Mouse (Mus musculus) right cerebral cortex, adult 18-20 months (tissue): Measurements from ENCODE around the gene Nudt9.

Experiments used
- DNase-seq: peaks from one replicate; pipeline ENCODE4 v3.0.0; 2022; ENCODE audit warnings: mixed read lengths

The Nudt9 gene

DNA sequence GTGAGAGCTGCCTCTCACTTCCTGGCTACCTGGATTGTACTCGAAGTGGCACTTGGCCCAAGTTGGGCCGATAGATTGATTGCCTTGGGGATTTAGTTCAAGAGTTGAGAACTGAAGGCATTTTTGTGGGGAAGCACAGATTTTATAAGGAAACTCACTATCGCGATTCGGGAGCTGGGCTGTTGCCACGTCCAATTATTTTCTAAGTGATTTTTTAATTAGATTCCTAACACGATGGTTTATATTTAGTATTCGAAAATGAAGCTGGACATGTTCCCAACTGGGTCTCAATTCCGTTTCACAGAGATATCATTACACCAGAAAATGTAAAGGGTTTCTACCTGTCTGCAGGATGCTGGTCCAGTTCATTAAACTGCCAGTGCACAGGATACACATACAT, 39.3 kb downstream of the Nudt9 start:
- DNase-seq = no peak

DNA sequence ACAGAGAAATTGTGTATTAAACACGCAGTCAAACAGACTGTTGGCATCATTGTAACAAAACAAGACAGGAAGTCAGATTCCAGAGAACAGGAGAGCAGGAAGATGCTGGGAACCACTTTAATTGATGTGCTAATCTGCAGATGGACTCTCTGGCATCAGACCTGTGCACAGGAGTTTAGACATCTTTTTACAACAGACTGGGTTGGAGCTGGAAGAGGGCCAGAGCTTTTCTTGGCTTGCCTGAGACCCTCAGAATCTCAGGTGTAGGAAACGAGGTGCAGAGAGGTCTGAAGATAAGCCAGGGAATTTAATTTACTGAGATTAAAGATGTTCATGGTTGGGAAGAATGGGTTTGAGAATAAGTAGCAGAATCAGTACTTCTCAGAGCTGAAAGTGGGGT, 43.6 kb downstream of the Nudt9 start:
- DNase-seq = no peak

DNA sequence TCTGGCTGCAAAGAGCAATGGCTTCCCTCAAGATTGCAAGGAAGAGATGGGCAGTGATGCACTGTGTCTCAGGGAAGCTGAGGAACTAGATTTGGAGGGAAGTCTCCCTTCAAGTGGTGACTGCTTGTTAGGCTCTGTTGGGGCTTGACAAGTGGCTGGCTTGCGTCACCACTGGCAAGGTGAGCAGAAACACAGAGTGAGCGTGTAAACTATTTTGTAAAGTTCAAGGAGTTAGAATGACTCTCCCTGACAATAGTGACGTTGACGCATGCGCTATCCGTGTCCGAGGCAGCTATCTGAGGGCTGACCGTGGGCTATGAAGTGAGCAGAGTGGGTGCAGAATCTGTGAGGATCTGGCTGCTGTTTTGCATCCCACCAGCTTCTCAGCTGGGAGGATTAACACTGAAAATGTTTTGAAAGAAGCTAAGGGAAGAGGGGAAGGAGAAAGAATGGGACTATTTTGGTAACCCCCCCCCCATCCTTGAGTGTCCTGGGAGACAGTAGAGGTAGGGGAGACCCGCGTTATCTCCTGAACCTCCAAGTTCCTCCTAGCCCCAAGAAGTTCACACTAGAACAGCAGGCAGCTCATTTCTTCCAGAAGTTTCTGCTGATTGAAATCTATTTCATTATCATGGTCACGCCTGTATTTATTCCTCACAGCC, 49.4 kb downstream of the Nudt9 start:
- no peak for DNase-seq

DNA sequence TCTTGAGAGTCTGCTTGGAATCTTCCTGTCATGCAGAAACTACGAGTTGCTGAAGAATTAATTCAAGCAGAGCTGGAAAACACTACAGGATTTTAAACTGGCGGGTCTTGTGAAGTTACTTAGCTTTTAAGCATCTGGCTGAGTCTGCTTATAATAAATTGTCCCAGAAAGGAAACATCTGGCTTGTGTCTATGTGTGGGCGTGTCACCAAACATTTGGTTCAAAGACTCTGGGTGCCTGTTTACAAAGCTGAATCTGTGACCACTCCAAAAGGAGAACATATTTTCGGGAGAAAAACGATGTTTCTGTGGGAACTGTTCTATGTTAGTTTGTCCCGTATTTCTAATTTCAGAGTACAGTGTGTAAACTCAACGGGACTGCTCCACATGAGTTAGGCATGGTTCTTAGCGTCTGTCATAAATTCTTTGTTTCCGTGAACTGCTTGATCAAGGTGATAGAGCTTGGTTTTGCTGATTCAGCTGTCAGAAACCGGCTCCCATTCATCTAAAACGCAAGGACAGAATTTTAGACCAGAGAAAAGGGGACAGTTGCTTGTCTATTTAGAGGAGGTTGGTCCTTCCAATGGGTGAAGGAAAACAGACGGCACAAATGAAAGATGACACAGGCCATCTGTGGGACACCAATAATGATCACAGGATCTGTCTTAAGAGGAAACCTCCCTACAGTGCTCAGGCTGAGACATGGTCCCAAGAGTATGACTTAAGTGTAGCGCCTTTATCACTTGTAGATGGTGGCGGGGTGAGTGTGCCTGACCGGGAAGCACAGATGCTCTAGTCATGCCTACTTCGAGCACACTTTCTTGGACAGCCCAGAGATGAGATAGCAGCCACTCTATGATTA, 50.2 kb downstream of the Nudt9 start:
- DNase-seq = no peak

DNA sequence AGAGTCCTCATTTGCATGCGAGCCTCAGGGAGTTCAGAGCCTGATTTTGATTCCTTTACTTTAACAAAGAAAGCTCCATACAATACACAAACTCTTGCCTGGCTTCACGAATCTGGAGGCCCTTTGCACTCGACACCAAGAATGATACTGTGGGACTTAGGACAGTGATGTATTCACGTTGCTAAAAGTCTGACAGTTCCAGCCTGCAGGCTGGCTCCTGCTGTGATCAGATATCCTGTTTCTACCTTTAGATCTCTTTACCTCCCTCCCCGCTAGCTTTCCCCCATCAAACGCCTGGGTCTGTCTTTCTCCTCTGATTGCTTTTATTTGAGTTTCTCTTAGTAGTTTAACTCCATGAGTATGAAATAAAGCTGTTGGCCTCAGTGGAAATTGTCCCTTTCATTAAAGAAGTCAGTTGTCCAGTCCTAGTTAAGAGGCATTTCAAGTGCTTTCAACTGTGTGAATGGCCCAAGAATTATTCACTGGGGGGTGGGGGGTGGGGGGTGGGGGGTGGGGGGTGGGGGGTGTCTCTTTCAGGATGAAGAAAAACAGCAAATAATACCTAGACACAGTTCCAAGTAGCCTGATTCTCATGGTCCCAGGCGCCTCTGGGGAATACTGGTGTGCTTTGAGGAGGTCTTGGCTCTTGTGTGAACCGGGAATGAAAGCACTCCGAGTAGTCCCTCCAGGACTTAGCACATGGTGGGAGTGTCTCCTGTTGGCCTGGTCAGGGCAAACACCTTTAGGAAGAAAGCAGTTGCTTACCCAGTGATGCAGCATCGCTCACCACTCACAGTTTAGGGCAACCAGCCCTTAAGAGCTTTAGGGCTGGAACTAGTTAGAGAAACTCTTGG, 55.8 kb downstream of the Nudt9 start:
- DNase-seq = no peak

DNA sequence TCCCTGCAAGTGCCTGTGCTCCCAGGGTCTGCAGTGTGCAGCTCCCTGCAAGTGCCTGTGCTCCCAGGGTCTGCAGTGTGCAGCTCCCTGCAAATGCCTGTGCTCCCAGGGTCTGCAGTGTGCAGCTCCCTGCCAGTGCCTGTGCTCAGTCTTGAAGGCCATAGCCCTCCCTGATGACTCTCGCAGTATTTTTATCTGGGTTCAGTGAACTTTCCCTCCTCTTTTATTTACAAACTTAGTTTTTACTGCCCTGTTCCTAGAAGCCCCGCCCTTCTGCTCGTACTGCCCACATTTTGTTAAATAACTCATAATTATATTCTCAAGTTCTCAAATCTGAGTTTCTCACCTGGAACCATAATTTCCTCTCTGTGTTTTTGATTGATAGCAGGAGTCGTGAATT, 57.1 kb downstream of the Nudt9 start:
- no peak for DNase-seq

DNA sequence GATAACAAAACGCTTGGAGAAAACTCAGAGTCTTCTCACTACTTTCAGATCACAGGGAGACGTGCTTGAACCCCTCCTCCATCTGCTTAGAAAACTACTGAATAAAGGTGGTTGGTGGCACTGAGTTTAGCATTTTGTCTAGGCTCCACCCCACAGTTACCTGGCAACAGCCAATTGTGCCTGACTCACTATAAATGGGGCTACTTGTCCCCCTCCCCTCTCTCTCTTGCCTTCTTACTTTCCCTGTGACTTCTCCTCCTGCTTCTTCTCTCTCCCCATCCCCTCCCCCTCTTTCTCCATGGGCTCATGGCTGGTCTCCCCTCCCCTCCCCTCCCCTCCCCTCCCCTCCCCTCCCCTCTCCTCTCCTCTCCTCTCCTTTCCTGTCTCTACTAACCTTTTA, 58.0 kb downstream of the Nudt9 start:
- no peak for DNase-seq

DNA sequence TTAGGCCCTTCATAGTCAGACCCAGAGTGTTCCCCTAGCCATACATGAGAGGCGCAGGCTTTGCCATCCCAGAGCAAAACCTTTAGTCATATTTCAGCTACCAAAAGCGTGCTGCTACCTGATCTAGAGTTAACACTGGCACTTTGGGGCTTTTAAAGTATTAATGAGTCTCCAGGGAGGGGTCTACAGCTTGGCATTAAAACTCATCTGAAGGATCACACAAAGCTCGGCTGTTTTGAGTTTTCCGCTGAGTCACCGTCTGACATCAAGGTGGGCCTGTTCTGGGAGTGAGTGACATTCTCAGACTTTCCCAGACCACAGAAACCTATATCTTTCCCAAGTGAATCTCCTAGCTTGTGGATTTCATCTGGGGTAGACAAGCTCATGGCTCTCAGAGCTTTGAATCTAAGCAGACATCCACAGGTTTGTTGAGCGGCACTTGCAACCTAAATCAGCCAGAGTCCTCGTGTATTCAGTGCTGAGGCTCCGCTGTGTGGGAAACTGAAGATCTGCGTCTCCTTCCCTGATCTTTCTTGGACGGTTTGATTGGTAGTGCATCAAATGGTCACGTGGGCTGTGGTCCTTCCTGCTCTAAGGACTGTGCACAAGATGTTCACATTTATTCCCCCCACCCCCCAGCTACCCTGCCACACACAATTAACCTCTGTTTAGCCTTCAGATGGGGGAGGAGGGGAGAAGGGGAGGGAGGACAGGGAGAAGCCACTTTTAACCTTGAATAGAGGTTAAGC, 62.2 kb downstream of the Nudt9 start:
- DNase-seq = no peak

DNA sequence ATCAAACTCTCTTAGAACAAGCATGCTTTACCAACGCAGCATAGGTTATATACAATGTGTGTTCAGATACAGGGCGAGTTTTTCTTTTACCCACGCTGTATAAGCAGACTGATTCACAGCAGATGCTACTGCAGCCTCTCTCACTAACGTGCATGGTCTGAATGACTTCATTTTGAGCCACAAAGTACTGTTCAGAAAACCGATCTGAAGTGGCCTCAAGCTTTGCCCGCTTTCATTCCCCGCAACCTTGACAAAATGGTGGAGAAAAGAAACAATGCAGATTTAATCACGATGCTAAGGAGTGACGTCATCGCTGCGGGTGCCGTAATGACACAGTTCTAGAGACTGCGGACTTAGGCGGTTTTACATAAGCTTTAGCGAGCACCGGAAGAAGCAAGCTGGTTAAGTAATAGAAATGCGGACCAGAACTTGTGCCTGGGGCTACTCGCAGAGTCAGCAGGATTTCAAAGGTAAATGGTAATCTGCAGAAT, 62.8 kb downstream of the Nudt9 start:
- peak; percentile 76 for DNase-seq

DNA sequence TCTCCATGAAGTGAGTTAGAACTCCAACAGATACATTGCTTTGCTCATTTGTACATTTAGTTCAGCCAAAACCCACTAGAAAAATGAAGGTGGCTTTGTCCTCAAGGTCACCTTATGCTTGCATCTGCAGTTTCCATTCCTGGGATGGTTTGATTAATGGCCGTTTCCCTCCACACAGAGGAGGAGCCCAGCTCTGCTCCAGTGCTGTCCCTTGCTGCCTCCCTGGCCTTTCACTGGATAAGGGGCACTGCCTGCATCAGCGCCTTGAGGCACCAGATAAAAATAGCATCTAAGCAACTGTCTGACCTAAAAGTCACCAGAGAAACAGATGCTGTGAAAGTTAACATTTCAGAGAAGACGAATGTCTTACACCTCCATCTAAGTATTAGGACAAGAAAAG, 63.4 kb downstream of the Nudt9 start:
- DNase-seq = no peak

DNA sequence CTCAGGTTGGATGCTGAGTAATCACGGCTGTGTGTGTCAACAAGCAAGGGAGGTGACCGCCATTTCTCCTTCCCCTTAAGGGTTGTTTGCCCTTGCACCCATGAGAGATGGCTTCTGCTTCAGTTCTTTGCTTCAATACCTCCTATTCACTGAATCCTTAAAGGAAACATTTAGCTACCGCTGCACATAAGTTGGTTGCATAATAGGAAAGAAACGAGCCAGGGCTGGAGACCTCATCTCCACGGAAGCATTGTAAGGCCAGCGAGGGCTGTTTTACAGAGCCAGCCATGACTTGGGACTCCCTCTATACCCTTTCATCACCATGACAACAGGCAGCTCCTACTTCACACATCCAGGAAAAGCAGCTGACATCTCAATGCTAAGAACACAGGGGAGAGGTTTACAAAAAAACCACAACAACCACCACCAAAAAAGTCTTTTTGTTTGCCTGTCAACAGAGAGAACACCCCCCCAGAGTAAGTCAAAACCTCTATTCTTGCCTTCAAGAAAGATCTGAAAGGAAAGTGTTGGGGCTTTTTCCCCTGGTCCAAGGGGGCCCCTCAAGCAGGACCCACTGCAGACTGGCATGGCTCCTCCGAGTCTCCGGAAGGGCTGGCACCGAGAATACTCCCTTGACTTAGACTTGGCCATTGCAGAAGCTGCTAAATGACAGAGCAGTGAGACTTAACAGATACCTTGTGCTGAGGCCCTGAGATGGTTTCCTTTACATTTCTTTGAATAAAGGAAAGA, 64.2 kb downstream of the Nudt9 start:
- DNase-seq = peak; percentile 75

DNA sequence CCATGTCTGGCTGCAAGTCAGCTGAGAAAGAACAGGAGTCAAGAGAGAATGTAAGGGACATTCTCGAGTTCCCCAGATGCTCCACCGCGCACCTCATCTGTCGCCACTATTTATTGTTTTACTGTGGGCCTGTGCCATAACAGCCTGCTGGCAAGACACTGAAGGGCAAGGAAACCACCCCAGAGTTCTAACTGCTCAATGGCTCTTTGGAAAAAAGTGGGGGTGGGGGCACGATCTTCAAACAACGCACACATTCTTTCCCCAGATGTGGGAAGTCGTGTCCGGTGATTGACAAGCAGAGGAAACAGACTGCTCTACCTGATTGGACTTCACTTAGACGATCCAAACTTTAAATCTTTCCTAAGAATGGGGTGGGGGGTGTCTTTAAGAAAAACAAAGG, 65.9 kb downstream of the Nudt9 start:
- no peak for DNase-seq

DNA sequence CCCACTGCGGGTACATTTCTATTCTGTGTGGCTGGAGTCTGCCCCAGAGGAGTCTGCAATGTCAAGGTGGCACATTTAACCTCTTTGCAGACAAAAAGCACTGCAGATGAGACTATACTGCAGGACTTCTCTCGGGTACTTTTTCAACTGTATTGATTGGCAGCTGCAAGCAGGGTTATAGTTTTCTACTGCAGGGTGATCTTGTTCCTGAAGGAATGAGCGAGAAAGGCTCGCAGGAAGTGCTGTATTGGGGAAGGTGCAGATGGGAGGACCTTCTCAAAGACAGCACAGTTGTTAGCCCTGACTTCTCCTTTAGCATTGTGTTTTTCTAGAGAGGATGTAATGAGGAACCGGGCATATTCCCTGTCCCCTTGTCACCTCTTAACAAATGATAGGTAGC, 66.4 kb downstream of the Nudt9 start:
- DNase-seq = no peak

DNA sequence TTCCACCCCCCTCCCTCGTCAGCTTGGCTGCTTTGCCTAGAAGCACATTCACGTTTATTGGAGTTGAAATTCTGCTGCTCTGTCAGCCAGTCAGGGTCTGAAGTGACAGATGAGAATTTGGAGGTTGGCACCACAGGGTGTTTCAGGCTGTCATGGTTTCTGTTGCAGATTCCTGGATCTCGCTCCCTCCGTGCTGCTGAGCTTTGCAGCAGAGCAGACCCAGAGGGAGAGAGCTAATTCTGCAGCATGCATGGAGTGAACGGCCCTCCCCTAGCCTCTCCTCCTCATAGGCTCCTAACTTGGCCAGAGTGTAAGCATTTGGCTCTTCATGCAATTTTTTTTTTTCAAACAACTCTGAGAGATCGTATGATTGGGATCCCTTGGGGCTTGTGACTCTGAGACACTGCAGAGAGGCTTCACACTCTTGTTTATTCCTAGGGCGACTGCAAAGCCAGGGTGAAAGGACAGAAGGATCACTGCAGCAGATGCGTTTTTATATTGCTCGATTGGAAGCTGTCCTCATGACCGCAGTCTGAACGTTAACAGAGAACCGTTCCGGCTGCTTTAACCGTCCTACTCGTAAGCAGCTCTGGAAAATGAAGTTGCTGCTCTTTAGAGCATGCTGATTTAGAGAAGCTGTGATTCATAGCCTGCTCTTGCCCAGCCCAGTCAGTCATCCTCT, 67.5 kb downstream of the Nudt9 start, which contains the start of gene Sparcl1:
TSS of gene Sparcl1 (minus strand) at position 243 of the 682 bp plus-strand sequence.
- DNase-seq = peak; percentile 67
